Mouse (Mus musculus) neural tube, embryonic 10.5 days (tissue): Measurements from ENCODE around the gene Rbm42.

Experiments
- DNase-seq: peaks from one replicate; pipeline ENCODE4 v3.0.0-alpha.2; 2017; ENCODE audit warnings: low spot score; ENCODE audit errors: extremely low spot score

The Rbm42 gene

GRCm38 (mm10) chr7:30649591-30650540 is at the start of gene Rbm42:
Gene Rbm42, minus strand, starts transcription at chr7:30650317.
- peak; percentile 92 for DNase-seq

- no peak for DNase-seq
Observed at GRCm38 (mm10) chr7:30698589-30698988, 48.5 kb upstream of the Rbm42 start, which contains the start of gene 2200002J24Rik. Gene 2200002J24Rik, plus strand, starts transcription at chr7:30698926.

GRCm38 (mm10) chr7:30698101-30698500 is 48.0 kb upstream of the Rbm42 start:
- DNase-seq, result no peak

GRCm38 (mm10) chr7:30688325-30688724 is 38.2 kb upstream of the Rbm42 start:
- DNase-seq, result no peak

GRCm38 (mm10) chr7:30683425-30683824 is 33.3 kb upstream of the Rbm42 start:
- no peak for DNase-seq

GRCm38 (mm10) chr7:30681897-30682296 is 31.8 kb upstream of the Rbm42 start:
- DNase-seq, result no peak

GRCm38 (mm10) chr7:30678263-30678975 is 28.3 kb upstream of the Rbm42 start:
- DNase-seq, result no peak

- DNase-seq, result no peak
Observed at GRCm38 (mm10) chr7:30671480-30671879, 21.4 kb upstream of the Rbm42 start, which contains the start of gene Pmis2. Gene Pmis2, minus strand, starts transcription at chr7:30671605.

GRCm38 (mm10) chr7:30669229-30669628 is 19.1 kb upstream of the Rbm42 start:
- no peak for DNase-seq

GRCm38 (mm10) chr7:30665321-30665720 is 15.2 kb upstream of the Rbm42 start:
- peak; percentile 22 for DNase-seq

GRCm38 (mm10) chr7:30664529-30665200 is 14.5 kb upstream of the Rbm42 start, which contains the start of gene Haus5:
Gene Haus5, minus strand, starts transcription at chr7:30664994.
- peak; percentile 93 for DNase-seq

- DNase-seq, result no peak
Observed at GRCm38 (mm10) chr7:30639083-30639482, 11.0 kb downstream of the Rbm42 start.

- DNase-seq, result no peak
Observed at GRCm38 (mm10) chr7:30636395-30636794, 13.7 kb downstream of the Rbm42 start.

- no peak for DNase-seq
Observed at GRCm38 (mm10) chr7:30635752-30636151, 14.4 kb downstream of the Rbm42 start, which contains the start of gene Etv2. Gene Etv2, minus strand, starts transcription at chr7:30635852.

GRCm38 (mm10) chr7:30634621-30635020 is 15.5 kb downstream of the Rbm42 start:
- DNase-seq, result peak; percentile 74

GRCm38 (mm10) chr7:30633762-30634412 is 16.2 kb downstream of the Rbm42 start:
- peak; percentile 26 for DNase-seq

- no peak for DNase-seq
Observed at GRCm38 (mm10) chr7:30629013-30629412, 21.1 kb downstream of the Rbm42 start.

GRCm38 (mm10) chr7:30626647-30627046 is 23.5 kb downstream of the Rbm42 start:
- DNase-seq, result no peak

- peak; percentile 87 for DNase-seq
Observed at GRCm38 (mm10) chr7:30625530-30626384, 24.4 kb downstream of the Rbm42 start, which contains the start of gene Cox6b1. Gene Cox6b1, minus strand, starts transcription at chr7:30626151.

GRCm38 (mm10) chr7:30619202-30619601 is 30.9 kb downstream of the Rbm42 start:
- peak; percentile 22 for DNase-seq
